Mouse (Mus musculus) kidney, adult 11 months (tissue): ENCODE measurements around the gene Lrg1.
"Not testable (repeated sequence)": the region's sequence is repeated elsewhere in the genome, so short reads cannot be mapped to it uniquely, and the experiment has no call there.

Source experiments
- DNase-seq: peaks from one replicate; pipeline ENCODE4 v3.0.0; 2022

Gene Lrg1

GRCm38 (mm10) chr17:56108334-56109044 is 13.3 kb downstream of the Lrg1 start:
- no peak for DNase-seq

- no peak for DNase-seq
These were observed 14.1 kb downstream of the Lrg1 start for GRCm38 (mm10) chr17:56107736-56108135.

- no peak for DNase-seq
These were observed 14.8 kb downstream of the Lrg1 start for GRCm38 (mm10) chr17:56106981-56107380.

- not testable (repeated sequence) for DNase-seq
These were observed 15.4 kb downstream of the Lrg1 start for GRCm38 (mm10) chr17:56106436-56106835.

DNA sequence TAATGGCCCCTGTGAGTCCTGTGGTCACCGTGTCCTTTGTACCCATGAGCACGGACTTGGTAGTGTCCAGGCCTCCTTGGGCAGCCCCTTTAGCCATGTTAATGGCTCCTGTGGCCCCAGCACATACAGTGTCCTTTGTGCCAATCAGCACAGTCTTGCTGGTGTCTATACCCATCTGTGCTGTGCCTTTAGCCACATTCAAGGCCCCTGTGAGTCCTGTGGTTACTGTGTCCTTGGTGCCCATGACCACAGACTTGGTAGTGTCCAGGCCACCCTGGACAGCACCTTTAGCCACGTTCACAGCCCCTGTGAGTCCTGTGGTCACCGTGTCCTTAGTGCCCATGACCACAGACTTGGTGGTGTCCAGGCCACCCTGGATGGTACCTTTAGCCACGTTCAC is 17.0 kb downstream of the Lrg1 start:
- DNase-seq: not testable (repeated sequence)

DNA sequence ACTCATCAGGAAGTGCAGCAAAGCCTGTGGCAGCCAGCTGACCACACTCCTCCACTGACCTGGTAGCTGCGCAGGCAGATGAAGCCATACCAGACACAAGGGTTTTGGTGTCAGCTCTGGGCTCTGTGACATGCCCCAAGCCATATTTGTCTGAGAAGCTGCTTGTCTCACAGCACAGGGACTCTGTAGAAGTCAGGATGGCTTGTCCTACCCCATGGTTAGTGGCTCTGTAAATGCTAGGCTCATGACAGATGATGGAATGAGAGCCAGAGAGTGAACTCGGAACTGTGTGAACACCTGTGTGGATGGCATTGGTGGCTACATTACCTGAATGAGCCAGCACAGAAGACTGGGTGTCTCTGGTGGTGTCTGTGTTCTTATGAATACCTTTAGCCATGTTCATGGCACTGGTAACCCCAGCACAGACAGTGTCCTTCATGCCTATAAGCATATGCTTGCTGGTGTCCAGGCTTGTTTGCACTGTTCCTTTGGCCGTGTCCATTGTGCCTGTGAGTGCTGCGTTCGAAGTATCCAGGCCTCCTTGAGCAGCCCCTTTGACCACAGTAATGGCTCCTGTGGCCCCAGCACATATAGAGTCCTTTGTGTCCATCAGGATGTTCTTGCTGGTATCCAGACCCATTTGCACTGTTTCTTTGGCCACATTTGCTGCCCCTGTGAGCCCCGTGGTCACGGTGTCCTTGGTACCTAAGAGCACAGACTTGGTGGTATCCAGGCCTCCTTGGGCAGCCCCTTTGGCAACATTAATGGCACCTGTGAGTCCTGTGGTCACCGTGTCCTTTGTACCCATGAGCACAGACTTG is 18.1 kb downstream of the Lrg1 start:
- no peak for DNase-seq

GRCm38 (mm10) chr17:56102927-56103326 is 18.9 kb downstream of the Lrg1 start:
- no peak for DNase-seq

DNA sequence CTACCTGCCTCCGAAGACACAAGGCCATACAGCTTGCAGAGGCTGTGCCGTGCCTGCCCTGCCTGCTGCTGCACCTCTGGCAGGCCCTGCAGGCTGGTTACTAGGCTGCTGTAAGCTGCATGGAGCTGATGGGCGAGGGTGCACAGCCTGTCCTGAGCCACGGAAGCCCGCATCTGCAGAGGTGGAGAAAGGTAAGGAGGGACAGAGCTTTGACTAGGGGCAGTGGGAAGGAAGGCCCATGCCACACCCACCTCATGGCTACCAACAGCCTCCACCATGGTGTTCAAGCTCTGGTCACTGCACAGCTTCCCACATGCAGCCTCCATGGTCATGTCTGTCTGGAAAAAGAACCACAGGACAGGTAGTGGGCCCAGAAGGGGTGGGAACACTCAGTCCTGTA is 19.6 kb downstream of the Lrg1 start:
- no peak for DNase-seq

DNA sequence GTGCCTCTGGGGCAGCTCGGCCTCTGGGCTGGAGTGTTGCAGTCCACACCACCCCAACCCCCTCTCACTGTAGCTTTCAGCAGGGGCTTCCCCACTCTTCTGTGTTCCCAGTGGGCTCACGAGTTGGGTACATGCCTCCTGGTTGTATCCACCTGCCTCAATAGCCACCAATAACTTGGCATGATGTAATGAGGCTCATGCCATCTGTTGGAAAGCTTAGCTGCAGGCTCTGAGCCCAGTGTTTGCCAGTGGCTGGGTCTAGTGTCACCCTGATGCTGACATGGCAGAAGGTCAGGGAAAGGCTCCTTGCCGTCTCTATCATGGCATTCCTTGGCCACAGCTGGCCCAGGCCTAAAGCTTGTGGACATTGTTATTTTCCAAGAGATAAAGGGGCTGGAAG is 21.0 kb downstream of the Lrg1 start:
- DNase-seq: no peak

GRCm38 (mm10) chr17:56098711-56099572 is 22.9 kb downstream of the Lrg1 start:
- no peak for DNase-seq

DNA sequence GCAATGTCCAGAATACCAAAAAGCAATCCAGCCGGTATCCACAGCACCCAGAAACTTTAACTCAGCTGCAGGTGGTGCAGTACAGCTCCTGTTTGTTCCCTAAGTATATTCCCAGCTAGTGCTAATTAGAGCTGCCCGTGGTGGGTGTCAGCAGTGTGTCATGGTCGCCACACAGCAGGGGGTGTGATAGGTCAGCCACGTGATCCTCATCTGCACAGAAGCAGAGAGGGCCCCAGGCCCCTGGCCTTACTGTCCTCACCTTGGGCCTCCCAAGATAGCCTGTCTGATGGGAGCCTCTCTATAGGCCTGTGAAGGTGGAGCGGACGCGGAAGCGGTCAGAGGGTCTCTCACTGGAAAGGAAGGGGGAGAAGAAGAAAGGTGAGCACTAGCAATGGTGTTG is 23.6 kb downstream of the Lrg1 start:
- no peak for DNase-seq

GRCm38 (mm10) chr17:56096883-56097282 is 24.9 kb downstream of the Lrg1 start:
- no peak for DNase-seq

DNA sequence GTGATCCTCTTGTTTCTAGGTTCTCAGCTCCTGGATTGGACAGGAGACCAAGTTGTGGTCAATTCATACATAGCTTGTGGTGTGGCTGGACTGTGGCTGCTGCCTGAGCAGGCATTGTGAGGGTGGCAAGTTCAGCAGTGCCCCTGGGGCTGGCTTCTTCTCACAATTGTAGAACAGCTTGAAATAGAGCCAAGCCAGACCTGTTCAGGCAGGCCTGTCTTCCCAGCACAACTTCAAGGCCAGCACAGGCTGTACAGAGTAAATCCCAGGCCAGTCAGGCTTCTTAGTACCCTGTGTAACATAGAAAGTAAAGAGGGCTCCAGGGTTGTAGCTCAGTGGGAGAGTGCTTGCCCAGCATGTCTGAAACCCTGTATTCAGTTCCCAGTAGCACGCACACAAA is 29.0 kb downstream of the Lrg1 start:
- no peak for DNase-seq

GRCm38 (mm10) chr17:56092312-56092711 is 29.5 kb downstream of the Lrg1 start:
- DNase-seq: no peak

- no peak for DNase-seq
These were observed 40.8 kb downstream of the Lrg1 start for GRCm38 (mm10) chr17:56080781-56081585.

DNA sequence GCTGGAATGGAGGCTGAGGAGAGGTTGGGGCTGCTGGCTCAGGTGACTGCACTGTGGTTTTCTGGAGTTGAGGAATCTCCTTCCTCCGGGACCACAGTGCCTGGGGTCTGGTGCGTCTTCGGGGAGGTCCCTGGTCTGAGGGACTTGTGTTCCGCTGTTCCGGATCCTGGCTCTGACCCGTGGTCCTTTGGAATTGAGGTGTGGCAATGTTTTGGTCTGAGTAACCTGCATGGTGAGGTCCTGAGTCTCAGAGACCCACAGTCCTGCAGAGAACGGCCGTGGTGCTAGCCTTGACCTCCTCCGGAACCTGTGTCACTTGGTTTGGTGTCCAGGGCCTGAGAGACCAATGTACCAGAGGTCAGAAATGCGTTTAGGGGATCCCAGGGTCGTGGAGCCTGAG is 41.9 kb downstream of the Lrg1 start:
- DNase-seq: peak; percentile 45

DNA sequence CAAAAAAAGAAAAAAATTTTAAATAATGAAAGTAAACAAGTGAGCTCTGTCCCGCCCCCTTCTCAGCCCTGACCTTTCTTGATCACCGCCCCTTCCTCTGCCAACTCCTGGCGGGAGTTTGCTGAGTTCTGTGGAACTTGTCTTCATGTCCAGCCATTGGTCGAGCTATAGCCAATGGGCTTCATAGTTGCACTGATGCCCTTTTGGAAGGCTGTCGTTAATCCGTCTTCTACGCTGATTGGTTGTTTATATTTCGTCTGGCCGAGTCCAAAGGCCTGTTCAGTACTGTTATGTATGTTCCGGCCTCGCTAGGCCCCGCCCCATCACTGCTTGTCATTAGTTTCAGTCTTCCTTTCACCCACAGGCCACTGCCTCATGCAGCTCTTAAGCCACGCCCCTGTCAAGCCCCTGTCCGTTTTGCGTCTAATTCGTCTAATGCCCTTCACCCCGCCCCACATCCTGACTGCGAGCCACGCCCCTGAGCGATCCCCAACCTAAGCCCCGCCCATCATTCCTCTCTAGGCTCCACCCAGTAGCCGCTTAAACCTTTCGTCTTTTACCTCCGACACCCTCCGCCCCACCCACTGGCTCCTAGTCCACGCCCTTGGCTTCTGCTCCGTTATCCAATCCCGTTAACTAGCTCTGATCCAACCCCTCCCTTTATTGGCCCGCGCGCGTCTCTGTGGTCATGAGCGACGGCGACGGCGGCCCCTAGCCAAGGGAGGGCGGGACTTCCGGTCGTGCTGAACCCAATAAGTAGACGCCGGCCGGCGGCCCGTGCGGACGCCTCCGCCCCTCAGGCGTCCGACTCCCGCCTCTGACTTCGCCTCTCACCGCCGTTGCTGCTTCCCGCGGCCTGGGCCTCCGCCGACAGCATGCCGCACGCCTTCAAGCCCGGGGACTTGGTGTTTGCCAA is 42.7 kb downstream of the Lrg1 start, which contains the start of gene Hdgfl2:
TSS of gene Hdgfl2 (plus strand) at position 755 of the 916 bp plus-strand sequence.
- DNase-seq: peak; percentile 100

DNA sequence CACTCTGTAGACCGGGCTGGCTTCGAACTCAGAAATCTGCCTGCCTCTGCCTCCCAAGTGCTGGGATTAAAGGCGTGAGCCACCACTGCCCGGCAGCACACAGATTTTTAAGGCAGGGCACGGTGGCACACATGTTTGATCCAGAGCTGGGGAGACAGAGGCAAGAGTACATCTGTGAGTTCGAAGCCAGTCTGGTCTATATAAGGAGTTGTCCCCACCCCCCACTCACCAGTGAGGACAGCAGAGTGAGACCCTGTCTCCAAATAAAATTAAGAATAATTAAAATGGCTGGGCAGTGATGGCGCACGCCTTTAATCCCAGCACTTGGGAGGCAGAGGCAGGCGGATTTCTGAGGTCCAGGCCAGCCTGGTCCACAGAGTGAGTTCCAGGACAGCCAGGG is 43.4 kb downstream of the Lrg1 start:
- DNase-seq: peak; percentile 52

DNA sequence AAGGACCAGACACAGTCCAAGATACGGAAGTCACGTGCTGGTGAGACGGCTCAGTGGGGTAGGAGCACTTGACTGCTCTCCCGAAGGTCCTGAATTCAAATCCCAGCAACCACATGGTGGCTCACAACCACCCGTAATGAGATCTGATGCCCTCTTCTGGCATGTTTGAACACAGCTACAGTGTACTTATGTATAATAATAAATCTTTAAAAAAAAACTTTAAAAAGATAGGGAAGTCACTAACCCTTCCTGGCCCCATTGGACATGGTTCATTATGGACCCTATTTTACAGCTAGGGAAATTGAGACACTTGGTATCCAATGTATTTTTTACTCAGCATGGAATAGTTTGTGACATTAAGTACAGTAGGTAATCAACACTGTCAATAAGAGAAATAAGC is 44.3 kb downstream of the Lrg1 start:
- DNase-seq: no peak

DNA sequence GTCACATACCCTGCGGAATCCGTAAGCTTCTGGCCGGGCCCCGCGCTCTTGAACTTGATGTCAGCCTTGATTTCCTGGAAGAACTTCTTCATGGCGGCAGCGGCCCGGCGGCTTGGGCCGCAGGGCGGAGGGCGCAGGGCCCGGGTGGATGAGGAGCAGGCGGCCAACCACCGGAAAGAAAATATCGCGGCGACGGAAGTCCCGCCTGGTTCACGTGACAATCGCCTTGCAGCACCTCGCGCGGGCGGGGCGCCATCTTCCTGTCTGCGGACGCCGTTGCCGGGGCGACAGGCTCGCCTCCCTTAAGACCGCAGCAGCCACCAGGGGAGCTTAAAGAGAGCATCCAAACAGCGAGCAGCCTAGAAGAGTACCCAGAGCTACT is 47.0 kb downstream of the Lrg1 start, which contains the start of gene Ubxn6:
TSS of gene Ubxn6 (minus strand) at position 202 of the 382 bp plus-strand sequence.
- peak; percentile 96 for DNase-seq
